Mouse (Mus musculus) kidney, adult 2 months (tissue): ENCODE data around the gene Gm43951. TPM values are rescaled to one million over a fixed set of nuclear protein-coding genes. Genes with fewer than 3 reads are reported as not detected.
A peak's percentile ranks its signal among the peaks of the same experiment; 100 is the strongest.
"Not testable (repeated sequence)": the region's sequence is repeated elsewhere in the genome, so short reads cannot be mapped to it uniquely, and the experiment has no call there.

Experiments
- DNase-seq: peaks from one replicate; pipeline ENCODE4 v3.0.0; 2021
- H3K27ac ChIP-seq: fragments of 200-500 bp; 2 replicates; pipeline ENCODE4 v1.5.1; 2012; ENCODE audit warnings: low read depth, low read length, control low read depth, inconsistent platforms; ENCODE audit not compliant: insufficient read depth
- H3K27me3 ChIP-seq: fragments of 200-500 bp; replicated peaks from 2 replicates; pipeline ENCODE4 v1.6.1; 2012; ENCODE audit warnings: mild to moderate bottlenecking, moderate library complexity, low read length, inconsistent platforms; ENCODE audit not compliant: control insufficient read depth, insufficient read depth
- H3K36me3 ChIP-seq: fragments of 200-500 bp; 2 replicates; pipeline ENCODE4 v1.6.1; 2012; ENCODE audit warnings: mild to moderate bottlenecking, moderate library complexity, low read length, inconsistent platforms; ENCODE audit not compliant: control insufficient read depth, insufficient read depth
- H3K4me1 ChIP-seq: fragments of 200-500 bp; 2 replicates; pipeline ENCODE4 v1.6.1; 2011; ENCODE audit warnings: low read length; ENCODE audit not compliant: control insufficient read depth, insufficient read depth
- H3K4me3 ChIP-seq: fragments of 200-500 bp; 2 replicates; pipeline ENCODE4 v1.5.1; 2011; ENCODE audit warnings: mild to moderate bottlenecking, low read depth, low read length, control low read depth; ENCODE audit not compliant: insufficient read depth
- CTCF ChIP-seq: fragments of 200-500 bp; conservative IDR thresholded peaks from 2 replicates; pipeline ENCODE4 v1.5.1; 2011; ENCODE audit warnings: low read depth, mild to moderate bottlenecking, control low read depth, low read length, moderate library complexity, mixed read lengths; ENCODE audit not compliant: insufficient read depth, insufficient read length
- POLR2A ChIP-seq: fragments of 200-500 bp; IDR thresholded peaks from one replicate; pipeline ENCODE4 v1.6.1; 2011; ENCODE audit warnings: low read depth, low read length, control low read depth
- WGBS: fragments of 180-500 bp; shearing (Covaris S2); methylation state at CpG from one replicate; pipeline ENCODE4 v1.1.7; 2018; 5-methylcytosine and 5-hydroxymethylcytosine counted together
- polyA plus RNA-seq: library from polyadenylated mRNA; depleted of rRNA; stranded (reverse); fragments of >200 nt; gene quantifications from 2 replicates; pipeline ENCODE4 v1.2.3, GENCODE M21; 2012

Gm43951 gene
- polyA plus RNA-seq, 1 experiment, result 0.23 TPM

- no peak for DNase-seq
- Histone ChIP-seq H3K27me3 (no peaks in the 10 kb centered on the region), H3K36me3 (peaks cover 9% of the 10 kb centered on the region), H3K4me1 (no peaks in the 10 kb centered on the region), H3K27ac (no peak overlapping the region), H3K4me3 (no peak overlapping the region)
- 79% methylated on average over 3 of the region's 3 CpGs for WGBS
- TF ChIP-seq CTCF, result no peak
- no peak for TF ChIP-seq POLR2A
These were observed 30.1 kb downstream of the Gm43951 start for GRCm38 (mm10) chr11:72176553-72176952.

- peaks cover 9% of the 10 kb centered on the region for H3K36me3 ChIP-seq
- H3K27ac ChIP-seq, result no peak overlapping the region
- H3K27me3 ChIP-seq, result no peaks in the 10 kb centered on the region
- TF ChIP-seq CTCF (no peak), POLR2A (no peak)
- H3K4me1 ChIP-seq, result no peaks in the 10 kb centered on the region
- DNase-seq, result no peak
- no peak overlapping the region for H3K4me3 ChIP-seq
- WGBS, result 87% methylated on average over 5 of the region's 5 CpGs
These were observed 30.7 kb downstream of the Gm43951 start for GRCm38 (mm10) chr11:72175966-72176365.

GRCm38 (mm10) chr11:72174721-72175120, 31.9 kb downstream of the Gm43951 start:
- H3K4me1 ChIP-seq, result no peaks in the 10 kb centered on the region
- H3K36me3 ChIP-seq, result peaks cover 9% of the 10 kb centered on the region
- 94% methylated on average over 6 of the region's 6 CpGs for WGBS
- H3K27ac ChIP-seq, result no peak overlapping the region
- DNase-seq, result no peak
- H3K4me3 ChIP-seq, result no peak overlapping the region
- no peak for TF ChIP-seq CTCF
- TF ChIP-seq POLR2A, result no peak
- no peaks in the 10 kb centered on the region for H3K27me3 ChIP-seq

GRCm38 (mm10) chr11:72173506-72173905, 33.1 kb downstream of the Gm43951 start:
- 80% methylated on average over 5 of the region's 5 CpGs for WGBS

GRCm38 (mm10) chr11:72171906-72172305, 34.7 kb downstream of the Gm43951 start:
- 69% methylated on average over 4 of the region's 4 CpGs for WGBS
- peaks cover 12% of the 10 kb centered on the region for H3K36me3 ChIP-seq
- H3K27ac ChIP-seq, H3K4me3 ChIP-seq, DNase-seq, H3K27me3 ChIP-seq, H3K4me1 ChIP-seq: not testable (repeated sequence)

More at GRCm38 (mm10) chr11:72173506-72173905, 33.1 kb downstream of the Gm43951 start:
- Histone ChIP-seq H3K4me1 (no peaks in the 10 kb centered on the region), H3K27ac (no peak overlapping the region), H3K36me3 (peaks cover 11% of the 10 kb centered on the region), H3K4me3 (no peak overlapping the region), H3K27me3 (no peaks in the 10 kb centered on the region)
- no peak for DNase-seq
- TF ChIP-seq CTCF (no peak), POLR2A (no peak)

- 55% methylated on average over 4 of the region's 4 CpGs for WGBS
- H3K36me3 ChIP-seq, result peaks cover 4% of the 10 kb centered on the region
These were observed 36.8 kb downstream of the Gm43951 start for GRCm38 (mm10) chr11:72169871-72170270.

GRCm38 (mm10) chr11:72163198-72163597, 43.4 kb downstream of the Gm43951 start:
- Histone ChIP-seq H3K4me3 (no peak overlapping the region), H3K27me3 (no peaks in the 10 kb centered on the region), H3K36me3 (peaks cover under 1% of the 10 kb centered on the region), H3K4me1 (no peaks in the 10 kb centered on the region; the same call in 1 of the 2 replicates), H3K27ac (no peak overlapping the region)
- peak; percentile 15 for DNase-seq
- 48% methylated on average over 2 of the region's 2 CpGs for WGBS
- TF ChIP-seq CTCF (no peak), POLR2A (no peak)

More at GRCm38 (mm10) chr11:72169871-72170270, 36.8 kb downstream of the Gm43951 start:
- no peak for TF ChIP-seq POLR2A
- TF ChIP-seq CTCF, result no peak
- H3K4me3 ChIP-seq, result no peak overlapping the region
- no peaks in the 10 kb centered on the region for H3K4me1 ChIP-seq
- no peaks in the 10 kb centered on the region for H3K27me3 ChIP-seq
- DNase-seq, result no peak
- H3K27ac ChIP-seq, result no peak overlapping the region
